Comparison of ENCODE assay signal across 13 mouse cellular contexts in genomic region chr2:92066899-92067298, GRCm38 (mm10). TPM values are rescaled to one million over a fixed set of nuclear protein-coding genes. Genes with fewer than 3 reads are reported as not detected.
"Had no signal": no experiment of that assay in that cellular context is flagged by ENCODE, and none has a peak within 500 bp of the region (broad histone marks: within the 10 kb centered on the region; RNA-seq: fewer than 3 reads in every experiment).

No protein-coding gene starts in this region.

- H3K27ac ChIP-seq: limb, embryonic 13.5 days; liver, embryonic 14.5 days; midbrain, embryonic 10.5 days; neural tube, embryonic 13.5 days had no signal

- H3K36me3 ChIP-seq: limb, embryonic 13.5 days; midbrain, embryonic 10.5 days; neural tube, embryonic 13.5 days had no signal

- H3K9ac ChIP-seq: limb, embryonic 13.5 days; liver, embryonic 14.5 days; neural tube, embryonic 13.5 days had no signal

- H3K4me3 ChIP-seq: limb, embryonic 13.5 days; midbrain, embryonic 10.5 days; neural tube, embryonic 13.5 days had no signal

- H3K9me3 ChIP-seq: limb, embryonic 13.5 days; midbrain, embryonic 10.5 days; neural tube, embryonic 13.5 days had no signal

- DNase-seq: kidney, adult 9 months; kidney, postnatal 10 days; left cerebral cortex, postnatal 4 days; lung, adult 18-20 months; lung, postnatal 4 days; midbrain, embryonic 14.5 days; retina, postnatal 1 day; thymus, postnatal 4 days had no signal

- H3K4me1 ChIP-seq: limb, embryonic 13.5 days; neural tube, embryonic 13.5 days had no signal

RNA-seq across cellular contexts. Expression of gene Creb3l1, which starts 42.6 kb away (rescaled TPM):
- total RNA-seq: monocyte, adult 5-6 weeks had no signal
